Mouse (Mus musculus) heart, adult 2 months (tissue): ENCODE data around the gene BC053393.

ENCODE experiments used
- CTCF ChIP-seq: fragments of 200-600 bp; IDR thresholded peaks from 2 replicates; pipeline ENCODE4 v1.8.1; 2022; ENCODE audit warnings: antibody characterized with exemption, mild to moderate bottlenecking, moderate library complexity
- EP300 ChIP-seq: fragments of 200-500 bp; IDR thresholded peaks from 2 replicates; pipeline ENCODE4 v1.6.1; 2011; ENCODE audit warnings: low read depth, low read length, control low read depth; ENCODE audit not compliant: insufficient read depth

GRCm38 (mm10) chr11:46629211-46629795 is 58.0 kb downstream of the BC053393 start, which contains the start of gene Dppa1:
- TF ChIP-seq CTCF (no peak), EP300 (no peak)
